Mouse (Mus musculus): ENCODE results near the gene Lnpep. TPM values are rescaled to one million over a fixed set of nuclear protein-coding genes. Genes with fewer than 3 reads are reported as not detected.

Lnpep gene
- total RNA-seq (2021) (100 to 1,000 TPM; 139 to 184 TPM), polyA plus RNA-seq (2012; rRNA removed) (17.5 and 41.0 TPM in 2 replicates)
- long read RNA-seq, full-length matches to known transcripts: 8 of 28 reads
- long read RNA-seq, partial matches to known transcripts: 2 of 28 reads
- long read RNA-seq, other reads (novel, unspliced or antisense): 18 of 28 reads

GRCm38 (mm10) chr17:17624957-17625586, at the start of gene Lnpep:
Lnpep (minus strand) TSS chr17:17625050.
- Histone ChIP-seq H3K36me3 (ENCODE audit: control insufficient read depth, insufficient read depth, low read length) (peaks cover 14% of the 10 kb centered on the region), H3K27me3 (ENCODE audit: control insufficient read depth, insufficient read depth, low read length) (no peaks in the 10 kb centered on the region), H3K79me2 (replicated peaks; ENCODE audit: control insufficient read depth, insufficient read depth, low read length) (peaks cover 2% of the 10 kb centered on the region; the same call in 1 of the 2 replicates), H3K4me3 (peak within 1 kb of the TSS; percentile 98), H3K4me1 (ENCODE audit: control insufficient read depth, insufficient read depth, low read length) (peaks cover 3% of the 10 kb centered on the region), H3K9ac (ENCODE audit: low read depth, low read length) (peak within 1 kb of the TSS; percentile 94), H3K27ac (peak within 1 kb of the TSS; percentile 99)
- peak; percentile 94 to 97 for DNase-seq
- intact Hi-C loops (cut with DNase I): loop anchor here (1.0 to 10.0 kb wide), 5 partner anchors 20 to 251 kb away; partner anchors contain the start of gene Riok2
- TF ChIP-seq EP300 (IDR thresholded peaks at IDR 0.05; ENCODE audit: insufficient read depth, low read depth, low read length) (peak; percentile 74), POLR2A (IDR thresholded peaks at IDR 0.05; ENCODE audit: insufficient read depth, low read depth, low read length) (peak; percentile 90), CTCF (IDR thresholded peaks at IDR 0.05) (no peak)
- under 1% methylated on average over 44 of the region's 44 CpGs for WGBS

GRCm38 (mm10) chr17:17655829-17656176, 31.0 kb upstream of the Lnpep start:
- H3K36me3 ChIP-seq (ENCODE audit: control insufficient read depth, insufficient read depth, low read length): no peaks in the 10 kb centered on the region
- no peak for DNase-seq
- WGBS: 38% methylated on average over 2 of the region's 2 CpGs
- no peak overlapping the region for H3K4me3 ChIP-seq
- H3K27me3 ChIP-seq (ENCODE audit: control insufficient read depth, insufficient read depth, low read length): no peaks in the 10 kb centered on the region
- no peaks in the 10 kb centered on the region for H3K79me2 ChIP-seq (replicated peaks; ENCODE audit: control insufficient read depth, insufficient read depth, low read length)
- intact Hi-C loops (cut with DNase I): no loop called here
- no peak for TF ChIP-seq EP300 (IDR thresholded peaks at IDR 0.05; ENCODE audit: insufficient read depth, low read depth, low read length)
- TF ChIP-seq CTCF (IDR thresholded peaks at IDR 0.05): no peak
- TF ChIP-seq POLR2A (IDR thresholded peaks at IDR 0.05; ENCODE audit: insufficient read depth, low read depth, low read length): no peak
- no peaks in the 10 kb centered on the region for H3K4me1 ChIP-seq (ENCODE audit: control insufficient read depth, insufficient read depth, low read length)
- H3K27ac ChIP-seq: no peak overlapping the region
- H3K9ac ChIP-seq (ENCODE audit: low read depth, low read length): no peak overlapping the region

GRCm38 (mm10) chr17:17654997-17655828, 30.4 kb upstream of the Lnpep start:
- intact Hi-C loops (cut with DNase I): no loop called here
- H3K4me1 ChIP-seq (ENCODE audit: control insufficient read depth, insufficient read depth, low read length): no peaks in the 10 kb centered on the region
- H3K9ac ChIP-seq (ENCODE audit: low read depth, low read length): no peak overlapping the region
- DNase-seq: no peak
- H3K4me3 ChIP-seq: no peak overlapping the region
- H3K79me2 ChIP-seq (replicated peaks; ENCODE audit: control insufficient read depth, insufficient read depth, low read length): no peaks in the 10 kb centered on the region
- H3K27ac ChIP-seq: no peak overlapping the region
- WGBS: 10% methylated on average over 10 of the region's 10 CpGs
- no peak for TF ChIP-seq EP300 (IDR thresholded peaks at IDR 0.05; ENCODE audit: insufficient read depth, low read depth, low read length)
- no peak for TF ChIP-seq CTCF (IDR thresholded peaks at IDR 0.05)
- TF ChIP-seq POLR2A (IDR thresholded peaks at IDR 0.05; ENCODE audit: insufficient read depth, low read depth, low read length): no peak
- no peaks in the 10 kb centered on the region for H3K36me3 ChIP-seq (ENCODE audit: control insufficient read depth, insufficient read depth, low read length)
- H3K27me3 ChIP-seq (ENCODE audit: control insufficient read depth, insufficient read depth, low read length): no peaks in the 10 kb centered on the region

GRCm38 (mm10) chr17:17652570-17652969, 27.7 kb upstream of the Lnpep start:
- no peak overlapping the region for H3K27ac ChIP-seq
- no peak for TF ChIP-seq POLR2A (IDR thresholded peaks at IDR 0.05; ENCODE audit: insufficient read depth, low read depth, low read length)
- no peak for TF ChIP-seq CTCF (IDR thresholded peaks at IDR 0.05)
- intact Hi-C loops (cut with DNase I): no loop called here
- DNase-seq: no peak
- WGBS: 62% methylated on average over 4 of the region's 4 CpGs
- H3K4me1 ChIP-seq (ENCODE audit: control insufficient read depth, insufficient read depth, low read length): no peaks in the 10 kb centered on the region
- H3K4me3 ChIP-seq: no peak overlapping the region
- H3K36me3 ChIP-seq (ENCODE audit: control insufficient read depth, insufficient read depth, low read length): no peaks in the 10 kb centered on the region
- no peaks in the 10 kb centered on the region for H3K79me2 ChIP-seq (replicated peaks; ENCODE audit: control insufficient read depth, insufficient read depth, low read length)
- no peak overlapping the region for H3K9ac ChIP-seq (ENCODE audit: low read depth, low read length)
- H3K27me3 ChIP-seq (ENCODE audit: control insufficient read depth, insufficient read depth, low read length): no peaks in the 10 kb centered on the region

- Histone ChIP-seq H3K36me3 (ENCODE audit: control insufficient read depth, insufficient read depth, low read length) (no peaks in the 10 kb centered on the region), H3K27ac (no peak overlapping the region), H3K79me2 (replicated peaks; ENCODE audit: control insufficient read depth, insufficient read depth, low read length) (no peaks in the 10 kb centered on the region), H3K9ac (ENCODE audit: low read depth, low read length) (no peak overlapping the region), H3K27me3 (ENCODE audit: control insufficient read depth, insufficient read depth, low read length) (no peaks in the 10 kb centered on the region), H3K4me1 (ENCODE audit: control insufficient read depth, insufficient read depth, low read length) (no peaks in the 10 kb centered on the region), H3K4me3 (no peak overlapping the region)
- TF ChIP-seq POLR2A (IDR thresholded peaks at IDR 0.05; ENCODE audit: insufficient read depth, low read depth, low read length) (no peak), CTCF (IDR thresholded peaks at IDR 0.05) (no peak), EP300 (IDR thresholded peaks at IDR 0.05; ENCODE audit: insufficient read depth, low read depth, low read length) (0 out of 2 replicates have a peak, but pooled peaks have one; percentile 37)
- DNase-seq: peak; percentile 48 to 57
- intact Hi-C loops (cut with DNase I): loop anchor here (1.0 to 2.0 kb wide), 2 partner anchors 21 to 251 kb away; partner anchors contain the start of gene Lnpep
- WGBS: 2% methylated on average over 3 of the region's 3 CpGs
Measured at GRCm38 (mm10) chr17:17645738-17646137, 20.9 kb upstream of the Lnpep start.
